Mouse (Mus musculus): Measurements from ENCODE around the gene Mov10. TPM values are rescaled to one million over a fixed set of nuclear protein-coding genes. Genes with fewer than 3 reads are reported as not detected.
"Not testable (repeated sequence)": the region's sequence is repeated elsewhere in the genome, so short reads cannot be mapped to it uniquely, and the experiment has no call there.

The Mov10 gene
- total and polyA plus RNA-seq, 2 experiments, result 9.3 to 15.9 TPM

DNA sequence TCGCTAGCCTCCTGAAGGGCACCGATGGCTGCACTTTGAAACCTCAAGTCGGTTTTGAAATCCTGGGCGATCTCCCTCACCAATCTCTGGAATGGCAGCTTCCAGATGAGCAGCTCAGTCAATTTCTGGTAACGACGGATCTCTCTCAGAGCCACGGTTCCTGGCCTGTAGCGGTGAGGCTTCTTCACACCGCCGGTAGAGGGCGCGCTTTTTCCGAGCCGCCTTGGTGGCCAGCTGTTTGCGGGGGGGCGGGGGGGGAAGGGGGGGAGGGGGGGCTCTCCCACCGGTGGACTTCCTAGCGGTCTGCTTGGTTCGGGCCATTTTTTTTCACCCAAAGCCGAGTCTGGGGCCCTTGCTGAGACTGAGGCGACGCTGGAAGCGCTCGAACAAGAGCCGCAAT lies 65.5 kb downstream of the Mov10 start:
- H3K9ac ChIP-seq (ENCODE audit: low read depth, low read length); H3K4me3 ChIP-seq (ENCODE audit: insufficient read depth, low read depth, low read length); H3K79me2 ChIP-seq (ENCODE audit: control insufficient read depth, insufficient read depth, low read length); H3K27ac ChIP-seq (replicated peaks; ENCODE audit: insufficient read depth, low read depth, low read length); H3K36me3 ChIP-seq (ENCODE audit: control insufficient read depth, insufficient read depth, low read length); H3K27me3 ChIP-seq (ENCODE audit: control insufficient read depth, insufficient read depth, low read length); H3K4me1 ChIP-seq (ENCODE audit: control insufficient read depth, insufficient read depth, low read length): not testable (repeated sequence)
- WGBS, result 22% methylated on average over 20 of the region's 25 CpGs
- DNase-seq (ENCODE audit: extremely low read depth, low read depth, low spot score), result peak; percentile 5
- peak; percentile 67 for TF ChIP-seq CTCF (IDR thresholded peaks at IDR 0.05; ENCODE audit: low read depth, low read length)

Other genes with a start within 250 kb of the Mov10 start
- 34.2 and 41.3 TPM in 2 replicates for gene Slc16a1, start 179.9 kb downstream of the Mov10 start, total RNA-seq (2014; rRNA removed)
- gene Slc16a1, start 179.9 kb downstream of the Mov10 start, polyA plus RNA-seq (2012; rRNA removed), result 30.8 and 35.4 TPM in 2 replicates
- gene Ppm1j, start 37.5 kb downstream of the Mov10 start, total RNA-seq (2014; rRNA removed), result 0.28 and 0.54 TPM in 2 replicates
- gene Ppm1j, start 37.5 kb downstream of the Mov10 start, polyA plus RNA-seq (2012; rRNA removed), result 0.65 and 1.4 TPM in 2 replicates
- under 0.01 and 0.07 TPM in 2 replicates for gene Fam19a3, start 36.7 kb downstream of the Mov10 start, total RNA-seq (2014; rRNA removed)
- gene Fam19a3, start 36.7 kb downstream of the Mov10 start, polyA plus RNA-seq (2012; rRNA removed), result 0.04 and 0.05 TPM in 2 replicates
- 10.0 and 15.5 TPM in 2 replicates for gene Rhoc, start 30.2 kb downstream of the Mov10 start, total RNA-seq (2014; rRNA removed)
- gene Rhoc, start 30.2 kb downstream of the Mov10 start, polyA plus RNA-seq (2012; rRNA removed), result 9.1 and 11.7 TPM in 2 replicates
- gene St7l, start 45.4 kb upstream of the Mov10 start, total RNA-seq (2014; rRNA removed), result 30.5 and 39.8 TPM in 2 replicates
- gene St7l, start 45.4 kb upstream of the Mov10 start, polyA plus RNA-seq (2012; rRNA removed), result 5.4 and 7.5 TPM in 2 replicates
- 29.1 and 30.1 TPM in 2 replicates for gene Capza1, start 45.9 kb upstream of the Mov10 start, total RNA-seq (2014; rRNA removed)
- gene Capza1, start 45.9 kb upstream of the Mov10 start, polyA plus RNA-seq (2012; rRNA removed), result 8.1 and 8.4 TPM in 2 replicates
- gene Wnt2b, start 143.4 kb upstream of the Mov10 start, total RNA-seq (2014; rRNA removed), result 0.09 and 0.20 TPM in 2 replicates
- 0.11 and 0.25 TPM in 2 replicates for gene Wnt2b, start 143.4 kb upstream of the Mov10 start, polyA plus RNA-seq (2012; rRNA removed)
- gene Cttnbp2nl, start 234.6 kb upstream of the Mov10 start, total RNA-seq (2014; rRNA removed), result 1.8 and 2.2 TPM in 2 replicates
- 0.54 and 0.58 TPM in 2 replicates for gene Cttnbp2nl, start 234.6 kb upstream of the Mov10 start, polyA plus RNA-seq (2012; rRNA removed)
- not detected in 2 replicates for gene 4930564D02Rik, start 248.3 kb upstream of the Mov10 start, total RNA-seq (2014; rRNA removed)
- not detected in 2 replicates for gene 4930564D02Rik, start 248.3 kb upstream of the Mov10 start, polyA plus RNA-seq (2012; rRNA removed)